Mouse (Mus musculus): ENCODE measurements around the gene Aox3. TPM values are rescaled to one million over a fixed set of nuclear protein-coding genes. Genes with fewer than 3 reads are reported as not detected.

Aox3 gene
- 6.8 and 10.2 TPM in 2 replicates for polyA plus RNA-seq (2015; fragmentation: Nextera tagmentation; extraction: Ambion mirVana)

DNA sequence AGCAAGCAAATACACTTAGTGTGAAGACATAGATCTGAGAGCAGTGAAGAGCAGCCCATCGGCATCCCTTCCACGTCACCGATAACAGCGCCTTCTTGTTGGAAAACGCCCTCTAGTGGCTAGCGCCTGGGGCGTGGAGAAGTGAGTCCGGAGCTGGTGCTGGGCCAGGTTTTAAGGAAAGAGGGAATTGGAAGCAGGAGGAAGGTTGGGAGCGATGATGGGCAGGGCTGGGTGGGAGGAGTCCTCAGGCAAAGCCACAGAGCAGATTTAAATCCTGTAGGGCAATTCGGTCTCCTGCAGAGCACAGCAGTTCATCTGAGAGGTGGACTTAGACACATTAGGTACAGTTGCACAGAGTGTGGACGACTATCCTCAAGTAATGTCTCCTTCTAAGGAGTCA is at the start of gene Aox3:
Gene Aox3 (plus strand): TSS at position 251 of the 400 bp plus-strand sequence.

DNA sequence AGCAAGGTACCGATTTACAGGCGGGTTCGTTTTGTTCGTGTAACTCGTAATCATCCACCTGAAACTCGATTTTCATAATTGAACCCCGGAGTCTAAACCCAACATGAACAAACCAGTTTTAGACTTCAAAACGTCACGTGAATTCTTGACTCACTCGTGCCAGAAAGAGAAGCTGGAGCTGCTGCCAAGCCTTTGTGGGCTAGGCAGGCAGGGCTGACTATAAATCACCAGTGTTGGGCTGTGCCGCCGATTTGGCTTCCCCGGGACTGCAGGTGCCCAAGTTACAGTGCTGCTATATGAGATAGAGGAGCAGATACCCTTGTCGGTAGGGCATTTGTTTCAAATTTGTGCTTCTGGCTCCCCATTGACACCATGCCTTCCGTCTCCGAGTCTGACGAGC is 97.3 kb downstream of the Aox3 start, which contains the start of gene Aox4:
Gene Aox4 (plus strand): TSS at position 195 of the 400 bp plus-strand sequence.

Other genes with a start within 250 kb of the Aox3 start
- 3.4 and 4.4 TPM in 2 replicates for gene Sgo2a, start 117.2 kb upstream of the Aox3 start, polyA plus RNA-seq (2015; fragmentation: Nextera tagmentation; extraction: Ambion mirVana)
- 12.5 and 14.4 TPM in 2 replicates for gene Kctd18, start 94.2 kb upstream of the Aox3 start, polyA plus RNA-seq (2015; fragmentation: Nextera tagmentation; extraction: Ambion mirVana)
- 1.4 and 4.2 TPM in 2 replicates for gene Aox1, start 83.2 kb upstream of the Aox3 start, polyA plus RNA-seq (2015; fragmentation: Nextera tagmentation; extraction: Ambion mirVana)
- 0.11 and 0.13 TPM in 2 replicates for gene Aox4, start 97.3 kb downstream of the Aox3 start, polyA plus RNA-seq (2015; fragmentation: Nextera tagmentation; extraction: Ambion mirVana)
- 0.04 and 0.11 TPM in 2 replicates for gene Aox2, start 165.2 kb downstream of the Aox3 start, polyA plus RNA-seq (2015; fragmentation: Nextera tagmentation; extraction: Ambion mirVana)